Mouse (Mus musculus) myocyte (in vitro differentiated cells): Measurements from ENCODE around the gene Atg4a. TPM values are rescaled to one million over a fixed set of nuclear protein-coding genes. Genes with fewer than 3 reads are reported as not detected.

ENCODE experiments used
- H3K27me3 ChIP-seq: one replicate; pipeline ENCODE4 v1.6.1; 2011; ENCODE audit not compliant: control insufficient read depth, insufficient read depth, insufficient read length
- H3K36me3 ChIP-seq: one replicate; pipeline ENCODE4 v1.6.1; 2011; ENCODE audit not compliant: control insufficient read depth, insufficient read depth
- H3K4me2 ChIP-seq: one replicate; pipeline ENCODE4 v1.6.1; 2011; ENCODE audit warnings: low read depth, control low read depth
- H3K4me3 ChIP-seq: one replicate; pipeline ENCODE4 v1.5.1; 2011; ENCODE audit warnings: mild to moderate bottlenecking, control low read depth, moderate library complexity
- H3K79me2 ChIP-seq: one replicate; pipeline ENCODE4 v1.6.1; 2011; ENCODE audit not compliant: control insufficient read depth, insufficient read depth
- H3ac ChIP-seq: one replicate; pipeline ENCODE4 v1.6.1; 2011; ENCODE audit not compliant: control insufficient read depth, insufficient read length
- CEBPB ChIP-seq: IDR thresholded peaks from 2 replicates; pipeline ENCODE4 v1.6.1; 2011; ENCODE audit warnings: mild to moderate bottlenecking, moderate library complexity; ENCODE audit not compliant: poor library complexity, insufficient read depth, severe bottlenecking
- E2F4 ChIP-seq: IDR thresholded peaks from one replicate; pipeline ENCODE4 v1.6.1; 2011; ENCODE audit warnings: mild to moderate bottlenecking, control low read depth, moderate library complexity; ENCODE audit not compliant: insufficient read depth
- MAX ChIP-seq: IDR thresholded peaks from one replicate; pipeline ENCODE4 v1.6.1; 2011; ENCODE audit warnings: low read depth, mild to moderate bottlenecking, control low read depth
- MYOD1 ChIP-seq, 3 experiments: IDR thresholded peaks; one replicate each; pipeline ENCODE4 v1.6.1; 2011; ENCODE audit warnings: control low read depth in 2 of 3, low read depth in 2 of 3, mild to moderate bottlenecking in 2 of 3, moderate library complexity in 1 of 3; ENCODE audit not compliant: insufficient read length in 2 of 3, control insufficient read depth in 1 of 3
- MYOG ChIP-seq, 3 experiments: IDR thresholded peaks; one replicate each; pipeline ENCODE4 v1.6.1; 2011; ENCODE audit warnings: control low read depth in 2 of 3, low read depth in 2 of 3, mild to moderate bottlenecking in 2 of 3; ENCODE audit not compliant: insufficient read length in 2 of 3, control insufficient read depth in 1 of 3, insufficient read depth in 1 of 3
- POLR2A ChIP-seq: IDR thresholded peaks from one replicate; pipeline ENCODE4 v1.6.1; 2011; ENCODE audit warnings: low read depth, mild to moderate bottlenecking, control low read depth, moderate library complexity; ENCODE audit not compliant: insufficient read length
- POLR2AphosphoS2 ChIP-seq: IDR thresholded peaks from one replicate; pipeline ENCODE4 v1.6.1; 2011; ENCODE audit warnings: low read depth, control low read depth; ENCODE audit not compliant: insufficient read length
- REST ChIP-seq: IDR thresholded peaks from one replicate; pipeline ENCODE4 v1.6.1; 2011; ENCODE audit warnings: mild to moderate bottlenecking, control low read depth, moderate library complexity; ENCODE audit not compliant: insufficient read depth, insufficient read length
- SRF ChIP-seq: IDR thresholded peaks from one replicate; pipeline ENCODE4 v1.6.1; 2011; ENCODE audit warnings: low read depth; ENCODE audit not compliant: control insufficient read depth, insufficient read length
- TCF12 ChIP-seq: IDR thresholded peaks from one replicate; pipeline ENCODE4 v1.6.1; 2011; ENCODE audit warnings: mild to moderate bottlenecking, control low read depth; ENCODE audit not compliant: poor library complexity, insufficient read depth, severe bottlenecking
- TCF3 ChIP-seq: IDR thresholded peaks from one replicate; pipeline ENCODE4 v1.6.1; 2011; ENCODE audit warnings: low read depth, control low read depth; ENCODE audit not compliant: insufficient read length
- USF1 ChIP-seq: IDR thresholded peaks from one replicate; pipeline ENCODE4 v1.6.1; 2011; ENCODE audit warnings: low read depth, mild to moderate bottlenecking, control low read depth, moderate library complexity
- polyA plus RNA-seq: library from polyadenylated mRNA; unstranded; fragments of >200 nt; fragmentation: generic; extraction: Trizol; gene quantifications from one replicate; pipeline ENCODE4 v1.2.1, GENCODE M21; 2012; ENCODE audit warnings: missing spikeins

Gene Atg4a
- polyA plus RNA-seq, 1 experiment: 8.5 TPM

DNA sequence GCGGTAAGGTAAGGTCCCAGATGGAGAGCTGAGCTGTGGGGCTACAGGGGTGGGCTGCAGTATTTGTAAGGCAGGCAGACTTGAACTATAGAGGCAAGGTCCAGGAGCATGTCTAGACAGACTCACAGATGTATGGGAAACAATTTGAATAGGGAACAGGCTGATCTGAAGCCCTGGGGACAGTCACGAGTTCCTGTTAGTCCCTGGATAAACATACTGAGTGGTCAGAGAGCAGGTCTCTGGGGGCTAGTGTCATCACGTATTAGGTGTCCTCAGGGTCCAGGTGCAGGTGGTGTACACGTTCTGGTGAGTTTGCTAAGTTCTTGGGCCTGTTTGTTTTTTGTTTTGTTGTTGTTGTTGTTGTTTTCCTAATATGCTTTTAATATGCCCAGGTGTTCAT lies 23.5 kb downstream of the Atg4a start:
- TF ChIP-seq CEBPB (no peak), TCF3 (no peak), USF1 (no peak), MYOD1 (IDR thresholded peaks at IDR 0.05; ENCODE audit: control insufficient read depth in 1 of 3, insufficient read length in 2 of 3, low read depth in 2 of 3) (no peak), MAX (no peak), E2F4 (no peak), POLR2A (no peak), POLR2AphosphoS2 (no peak), TCF12 (no peak), REST (no peak), MYOG (IDR thresholded peaks at IDR 0.05; ENCODE audit: control insufficient read depth in 1 of 3, insufficient read depth in 1 of 3, insufficient read length in 2 of 3, low read depth in 2 of 3) (no peak), SRF (no peak)
- H3K79me2 ChIP-seq: no peaks in the 10 kb centered on the region
- no peaks in the 10 kb centered on the region for H3K27me3 ChIP-seq
- no peak overlapping the region for H3ac ChIP-seq
- no peak overlapping the region for H3K4me3 ChIP-seq
- no peak overlapping the region for H3K4me2 ChIP-seq
- no peaks in the 10 kb centered on the region for H3K36me3 ChIP-seq

DNA sequence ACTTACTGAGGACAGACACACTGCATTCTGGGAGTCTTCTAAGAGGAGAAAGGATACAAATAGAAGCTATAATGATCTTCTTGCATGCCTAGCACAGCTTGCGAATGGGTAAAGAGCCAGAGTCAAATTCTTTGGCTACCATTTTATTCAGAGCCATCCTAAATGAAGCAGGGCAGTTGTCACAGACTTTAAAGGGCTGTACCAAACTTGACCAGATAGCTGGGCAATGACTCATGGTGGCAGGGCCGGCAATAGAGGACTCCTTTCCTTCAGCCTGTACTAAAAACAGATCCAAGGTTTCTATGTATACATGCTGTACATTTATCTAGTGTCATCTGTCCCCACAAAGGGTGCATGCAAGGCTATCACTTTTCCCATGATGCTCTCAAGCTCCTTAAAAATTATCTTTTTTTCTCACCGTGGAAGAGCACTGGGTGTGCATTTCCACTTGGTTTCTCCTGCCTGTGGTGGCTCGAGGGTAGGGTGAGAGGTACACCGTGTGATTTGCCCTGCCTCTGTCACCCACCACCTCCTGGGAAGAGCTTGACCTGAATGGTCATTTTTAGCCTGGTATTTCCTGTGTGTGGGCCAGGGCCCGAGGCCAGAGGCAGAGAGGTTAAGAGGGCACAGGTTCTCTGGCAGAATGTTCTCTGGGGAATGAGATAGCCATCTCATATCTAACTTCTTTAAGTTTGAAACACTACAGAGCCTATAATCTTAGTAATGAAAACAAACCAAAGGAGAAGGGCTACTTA lies 26.7 kb downstream of the Atg4a start:
- no peaks in the 10 kb centered on the region for H3K27me3 ChIP-seq
- no peaks in the 10 kb centered on the region for H3K36me3 ChIP-seq
- no peaks in the 10 kb centered on the region for H3K79me2 ChIP-seq
- peak overlapping the region; percentile 49 for H3K4me2 ChIP-seq
- no peak overlapping the region for H3ac ChIP-seq
- H3K4me3 ChIP-seq: no peak overlapping the region
- TF ChIP-seq SRF (no peak), TCF12 (no peak), TCF3 (no peak)

DNA sequence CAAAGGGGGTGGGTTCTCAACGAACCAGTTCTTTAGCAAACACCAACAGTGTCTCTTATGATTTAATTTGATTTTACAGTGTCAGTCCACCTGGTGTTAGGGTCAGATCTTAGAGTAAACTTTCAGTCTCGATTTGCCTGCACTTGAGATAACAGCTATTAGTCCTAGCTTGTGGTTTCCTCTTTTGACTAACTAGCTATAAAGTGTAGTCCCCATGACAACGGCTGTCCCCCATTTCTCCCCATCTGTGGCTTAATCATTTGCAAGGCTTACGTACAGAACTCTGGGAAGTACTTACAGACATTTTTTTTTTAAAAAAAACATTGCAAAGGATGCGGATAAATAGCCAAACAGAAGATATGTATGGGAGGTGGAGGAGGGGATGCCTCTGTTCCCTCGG lies 28.1 kb downstream of the Atg4a start:
- no peak overlapping the region for H3K4me3 ChIP-seq
- no peak overlapping the region for H3K4me2 ChIP-seq
- no peak for TF ChIP-seq TCF3
- TF ChIP-seq REST: no peak
- no peak for TF ChIP-seq TCF12
- no peak for TF ChIP-seq MYOD1 (IDR thresholded peaks at IDR 0.05; ENCODE audit: control insufficient read depth in 1 of 3, insufficient read length in 2 of 3, low read depth in 2 of 3)
- TF ChIP-seq MYOG (IDR thresholded peaks at IDR 0.05; ENCODE audit: control insufficient read depth in 1 of 3, insufficient read depth in 1 of 3, insufficient read length in 2 of 3, low read depth in 2 of 3): no peak
- TF ChIP-seq CEBPB: no peak
- no peak for TF ChIP-seq POLR2AphosphoS2
- no peaks in the 10 kb centered on the region for H3K79me2 ChIP-seq
- no peaks in the 10 kb centered on the region for H3K27me3 ChIP-seq
- H3K36me3 ChIP-seq: no peaks in the 10 kb centered on the region
- H3ac ChIP-seq: no peak overlapping the region

DNA sequence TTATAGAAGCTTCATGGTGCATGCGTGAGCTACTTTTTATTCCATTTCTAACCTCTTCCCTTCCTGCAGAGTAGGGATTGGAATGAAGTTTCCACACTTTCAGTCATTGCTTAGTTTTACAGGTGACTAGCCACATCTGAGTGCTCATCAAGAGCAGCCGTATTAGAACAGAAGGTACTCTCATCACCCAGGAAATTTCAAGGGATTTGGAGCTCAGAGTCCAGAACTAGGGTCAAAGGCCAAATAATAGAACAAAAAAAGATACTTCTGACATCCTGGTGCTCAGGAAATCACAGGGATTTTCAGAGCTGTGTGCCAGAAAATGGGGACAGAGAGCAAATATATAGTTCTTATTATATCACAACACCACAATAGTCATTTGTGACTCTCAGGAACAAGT lies 28.5 kb downstream of the Atg4a start:
- Histone ChIP-seq H3K4me2 (no peak overlapping the region), H3K4me3 (no peak overlapping the region), H3K36me3 (no peaks in the 10 kb centered on the region), H3ac (no peak overlapping the region), H3K27me3 (no peaks in the 10 kb centered on the region), H3K79me2 (no peaks in the 10 kb centered on the region)
- no peak for TF ChIP-seq MYOD1 (IDR thresholded peaks at IDR 0.05; ENCODE audit: control insufficient read depth in 1 of 3, insufficient read length in 2 of 3, low read depth in 2 of 3)
- no peak for TF ChIP-seq REST
- no peak for TF ChIP-seq POLR2A
- no peak for TF ChIP-seq CEBPB
- TF ChIP-seq TCF12: no peak
- TF ChIP-seq SRF: no peak
- no peak for TF ChIP-seq USF1
- no peak for TF ChIP-seq E2F4
- no peak for TF ChIP-seq MAX
- no peak for TF ChIP-seq POLR2AphosphoS2
- TF ChIP-seq MYOG (IDR thresholded peaks at IDR 0.05; ENCODE audit: control insufficient read depth in 1 of 3, insufficient read depth in 1 of 3, insufficient read length in 2 of 3, low read depth in 2 of 3): no peak
- TF ChIP-seq TCF3: no peak

DNA sequence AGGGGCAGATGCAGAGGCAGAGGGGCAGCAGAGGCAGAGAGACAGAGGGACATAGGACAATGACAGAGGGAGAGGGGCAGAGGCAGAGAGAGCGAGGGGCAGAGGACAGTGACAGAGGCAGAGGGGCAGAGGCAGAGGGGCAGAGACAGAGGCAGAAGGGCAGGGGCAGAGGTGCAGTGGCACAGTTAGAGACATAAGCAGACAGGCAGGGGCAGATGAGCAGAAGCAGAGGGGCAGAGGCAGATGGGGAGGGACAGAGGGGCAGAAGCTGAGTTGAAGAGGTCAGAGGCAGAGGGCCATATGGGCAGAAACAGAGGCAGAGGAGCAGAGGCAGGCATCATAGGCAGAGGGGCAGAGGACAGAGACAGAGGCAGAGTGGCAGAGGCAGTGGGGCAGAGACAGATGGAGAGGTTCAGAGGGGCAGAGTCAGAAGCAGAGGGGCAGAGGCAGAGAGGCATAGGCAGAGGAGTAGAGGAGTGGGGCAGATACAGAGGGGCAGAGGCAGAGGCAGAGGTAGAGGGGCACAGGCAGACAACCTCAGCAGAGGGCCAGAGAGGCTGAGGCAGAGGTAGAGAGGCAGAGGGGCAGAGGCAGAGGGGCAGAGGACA lies 40.3 kb downstream of the Atg4a start:
- Histone ChIP-seq H3ac (no peak overlapping the region), H3K4me2 (no peak overlapping the region), H3K79me2 (no peaks in the 10 kb centered on the region), H3K27me3 (no peaks in the 10 kb centered on the region), H3K4me3 (no peak overlapping the region), H3K36me3 (no peaks in the 10 kb centered on the region)
- TF ChIP-seq E2F4: no peak
- TF ChIP-seq MAX: no peak
- TF ChIP-seq POLR2AphosphoS2: no peak
- TF ChIP-seq REST: no peak
- TF ChIP-seq MYOG (IDR thresholded peaks at IDR 0.05; ENCODE audit: control insufficient read depth in 1 of 3, insufficient read depth in 1 of 3, insufficient read length in 2 of 3, low read depth in 2 of 3): no peak
- no peak for TF ChIP-seq USF1
- no peak for TF ChIP-seq POLR2A
- no peak for TF ChIP-seq TCF12
- no peak for TF ChIP-seq MYOD1 (IDR thresholded peaks at IDR 0.05; ENCODE audit: control insufficient read depth in 1 of 3, insufficient read length in 2 of 3, low read depth in 2 of 3)
- TF ChIP-seq TCF3: no peak
- no peak for TF ChIP-seq SRF
- no peak for TF ChIP-seq CEBPB
